Mouse (Mus musculus) lung, embryonic 14.5 days (tissue): Measurements from ENCODE around the gene D10Wsu102e. TPM values are rescaled to one million over a fixed set of nuclear protein-coding genes. Genes with fewer than 3 reads are reported as not detected.
A peak's percentile ranks its signal among the peaks of the same experiment; 100 is the strongest.

ENCODE experiments used
- ATAC-seq: fragments of 200-750 bp; cut with Nextera tagmentation; 2 replicates; pipeline ENCODE4 v1.8.0; 2017; ENCODE audit warnings: mild to moderate bottlenecking, moderate TSS enrichment, moderate library complexity; ENCODE audit not compliant: insufficient read depth
- DNase-seq: peaks from one replicate; pipeline ENCODE4 v3.0.0-alpha.2; 2015
- H3K27ac ChIP-seq: fragments of 300-500 bp; sonication (generic); 2 replicates; pipeline ENCODE4 v1.5.1; 2014; ENCODE audit warnings: low read depth, mild to moderate bottlenecking, moderate library complexity
- H3K27me3 ChIP-seq: fragments of 300-500 bp; sonication (generic); 2 replicates; pipeline ENCODE4 v1.6.1; 2014; ENCODE audit warnings: low read length, control low read depth; ENCODE audit not compliant: insufficient read depth
- H3K36me3 ChIP-seq: fragments of 300-500 bp; sonication (generic); 2 replicates; pipeline ENCODE4 v1.6.1; 2014; ENCODE audit warnings: control low read depth; ENCODE audit not compliant: insufficient read depth
- H3K4me1 ChIP-seq: fragments of 300-500 bp; sonication (generic); 2 replicates; pipeline ENCODE4 v1.6.1; 2014; ENCODE audit warnings: antibody characterized with exemption, control low read depth; ENCODE audit not compliant: insufficient read depth
- H3K4me2 ChIP-seq: fragments of 300-500 bp; sonication (generic); 2 replicates; pipeline ENCODE4 v1.6.1; 2014; ENCODE audit warnings: mild to moderate bottlenecking
- H3K4me3 ChIP-seq: fragments of 300-500 bp; sonication (generic); 2 replicates; pipeline ENCODE4 v1.5.1; 2014; ENCODE audit warnings: low read depth, low read length
- H3K9ac ChIP-seq: fragments of 300-500 bp; sonication (generic); 2 replicates; pipeline ENCODE4 v1.6.1; 2014
- H3K9me3 ChIP-seq: fragments of 300-500 bp; sonication (generic); 2 replicates; pipeline ENCODE4 v1.6.1; 2016; ENCODE audit warnings: low read depth, low read length, control low read depth
- CTCF ChIP-seq: IDR thresholded peaks from 2 replicates; pipeline ENCODE4 v1.5.1; 2016; ENCODE audit warnings: antibody characterized with exemption, low read depth
- WGBS: fragments of 180-500 bp; shearing (Covaris S2); extraction: QIAGEN DNeasy Blood & Tissue Kit; methylation state at CpG from one replicate; pipeline ENCODE4 v1.1.7; 2014; 5-methylcytosine and 5-hydroxymethylcytosine counted together
- polyA plus RNA-seq: library from polyadenylated mRNA; unstranded; fragments of >200 nt; fragmentation: Nextera tagmentation; extraction: Ambion mirVana; gene quantifications from 2 replicates; pipeline ENCODE4 v1.2.1, GENCODE M21; 2014

D10Wsu102e gene
- polyA plus RNA-seq, 1 experiment from 2014 or later, result 0.84 TPM

GRCm38 (mm10) chr10:83376911-83377682 is 17.1 kb downstream of the D10Wsu102e start:
- TF ChIP-seq CTCF, result no peak
- 87% methylated on average over 8 of the region's 8 CpGs for WGBS

DNA sequence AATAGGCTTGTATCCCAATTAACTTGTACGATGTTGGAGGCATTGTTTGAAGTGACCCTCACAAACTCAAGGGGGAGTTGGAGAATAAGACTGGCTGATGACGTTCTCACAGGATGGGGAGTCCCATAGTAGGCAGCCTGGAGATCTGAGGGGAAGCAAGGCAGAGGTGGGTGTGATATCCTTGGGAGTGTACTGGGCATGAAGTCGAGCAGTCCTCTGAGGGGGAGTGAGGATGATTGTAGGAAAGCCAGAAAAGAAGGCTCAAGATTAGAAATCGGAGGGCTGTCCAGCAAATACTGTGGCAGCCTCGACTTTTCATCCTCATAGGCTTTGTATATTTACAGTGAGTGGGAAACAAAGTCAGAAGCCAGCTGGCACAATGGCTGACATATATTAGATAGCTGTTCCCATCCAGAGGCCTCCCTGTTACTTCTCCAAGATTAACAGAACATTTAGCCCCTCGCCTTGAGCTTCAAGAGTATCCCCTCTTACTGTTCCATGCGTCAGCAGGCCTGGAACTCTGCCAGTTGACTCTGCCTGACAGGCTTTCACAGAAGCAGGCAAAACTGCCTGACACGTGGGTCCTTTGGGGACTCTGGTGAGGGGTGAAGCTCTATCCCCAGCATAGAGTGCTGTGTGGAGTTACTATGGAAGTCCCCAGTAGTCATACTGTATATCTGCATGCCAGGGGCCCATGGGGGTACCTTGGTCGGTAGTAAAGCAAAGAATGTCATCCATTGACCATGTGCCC is 18.2 kb downstream of the D10Wsu102e start:
- H3K9me3 ChIP-seq, result no peaks in the 10 kb centered on the region
- peaks cover 12% of the 10 kb centered on the region; the same call in 1 of the 2 replicates for H3K36me3 ChIP-seq
- DNase-seq (peak; percentile 85), ATAC-seq (peak; percentile 67)
- no peak overlapping the region for H3K4me3 ChIP-seq
- H3K9ac ChIP-seq, result no peak overlapping the region
- TF ChIP-seq CTCF, result no peak
- WGBS, result 69% methylated on average over 9 of the region's 9 CpGs
- no peak overlapping the region for H3K27ac ChIP-seq
- no peaks in the 10 kb centered on the region; the same call in 1 of the 2 replicates for H3K4me1 ChIP-seq
- no peaks in the 10 kb centered on the region for H3K27me3 ChIP-seq
- no peak overlapping the region for H3K4me2 ChIP-seq

More at GRCm38 (mm10) chr10:83376911-83377682, 17.1 kb downstream of the D10Wsu102e start:
- H3K27ac ChIP-seq, result no peak overlapping the region
- H3K27me3 ChIP-seq, result no peaks in the 10 kb centered on the region
- DNase-seq, result no peak
- no peak overlapping the region for H3K4me2 ChIP-seq
- peaks cover 20% of the 10 kb centered on the region; the same call in 1 of the 2 replicates for H3K36me3 ChIP-seq
- ATAC-seq, result no peak
- no peak overlapping the region for H3K4me3 ChIP-seq
- H3K9ac ChIP-seq, result no peak overlapping the region
- H3K9me3 ChIP-seq, result no peaks in the 10 kb centered on the region
- no peaks in the 10 kb centered on the region; the same call in 1 of the 2 replicates for H3K4me1 ChIP-seq

DNA sequence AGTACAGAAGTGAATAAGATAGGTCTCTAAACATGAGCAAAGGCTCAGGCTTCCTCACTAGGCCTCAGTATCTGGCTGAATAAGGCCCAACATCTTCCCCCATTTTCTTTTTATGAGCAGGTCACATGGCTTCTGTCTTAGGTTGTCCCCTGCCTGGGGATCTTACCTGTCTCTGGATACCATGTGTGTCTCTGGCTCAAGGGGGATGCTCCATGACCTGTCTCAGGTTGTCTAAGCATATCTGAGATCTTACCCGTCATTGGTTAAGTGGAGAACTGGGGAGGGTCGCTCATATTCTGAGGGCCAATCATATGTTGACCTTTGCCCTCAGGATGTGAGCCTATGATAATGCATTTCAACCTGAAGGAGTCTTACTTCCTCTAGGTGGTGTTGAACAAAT is 20.5 kb downstream of the D10Wsu102e start:
- Histone ChIP-seq H3K27ac (no peak overlapping the region), H3K27me3 (no peaks in the 10 kb centered on the region), H3K4me2 (no peak overlapping the region), H3K4me3 (no peak overlapping the region), H3K9me3 (no peaks in the 10 kb centered on the region), H3K9ac (no peak overlapping the region), H3K4me1 (no peaks in the 10 kb centered on the region; the same call in 1 of the 2 replicates), H3K36me3 (0 out of 2 replicates have a peak, but pooled peaks cover 6% of the 10 kb centered on the region)
- no peak for TF ChIP-seq CTCF
- no peak for ATAC-seq
- no peak for DNase-seq
- 94% methylated on average over 2 of the region's 2 CpGs for WGBS

DNA sequence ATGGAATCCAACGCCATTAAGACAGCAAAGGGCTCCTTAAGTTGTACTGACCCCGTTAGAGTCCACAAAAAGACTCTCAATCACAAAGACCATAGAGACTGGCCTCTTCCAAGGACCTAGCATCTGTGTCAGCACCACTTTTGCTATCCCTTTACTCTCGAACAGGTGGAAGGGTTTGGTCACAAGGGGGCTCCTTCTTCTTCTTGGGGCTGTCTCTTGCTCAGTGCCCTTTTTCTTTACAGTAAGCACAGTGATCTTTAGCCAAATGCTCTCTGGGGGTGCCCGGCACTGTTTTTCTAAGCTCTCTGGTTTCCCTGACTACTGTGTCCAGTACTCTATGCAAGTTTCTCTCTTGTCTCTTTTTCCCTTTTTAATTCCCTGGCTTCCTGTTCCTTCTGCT is 22.5 kb downstream of the D10Wsu102e start:
- H3K9ac ChIP-seq, result no peak overlapping the region
- no peaks in the 10 kb centered on the region; the same call in 1 of the 2 replicates for H3K4me1 ChIP-seq
- no peak for TF ChIP-seq CTCF
- no peak overlapping the region for H3K4me2 ChIP-seq
- H3K36me3 ChIP-seq, result 0 out of 2 replicates have a peak, but pooled peaks cover 6% of the 10 kb centered on the region
- ATAC-seq, result no peak
- H3K27ac ChIP-seq, result no peak overlapping the region
- no peaks in the 10 kb centered on the region for H3K27me3 ChIP-seq
- 75% methylated on average over 4 of the region's 4 CpGs for WGBS
- H3K4me3 ChIP-seq, result no peak overlapping the region
- DNase-seq, result no peak
- no peaks in the 10 kb centered on the region for H3K9me3 ChIP-seq

GRCm38 (mm10) chr10:83382988-83383387 is 23.0 kb downstream of the D10Wsu102e start:
- no peak for TF ChIP-seq CTCF
- ATAC-seq (no peak), DNase-seq (no peak)
- Histone ChIP-seq H3K27ac (no peak overlapping the region), H3K4me1 (no peaks in the 10 kb centered on the region; the same call in 1 of the 2 replicates), H3K4me2 (no peak overlapping the region), H3K36me3 (0 out of 2 replicates have a peak, but pooled peaks cover 6% of the 10 kb centered on the region), H3K4me3 (no peak overlapping the region), H3K9me3 (no peaks in the 10 kb centered on the region), H3K9ac (no peak overlapping the region), H3K27me3 (no peaks in the 10 kb centered on the region)
- WGBS, result 58% methylated on average over 2 of the region's 2 CpGs

GRCm38 (mm10) chr10:83383863-83384262 is 23.8 kb downstream of the D10Wsu102e start:
- 0 out of 2 replicates have a peak, but pooled peaks cover 6% of the 10 kb centered on the region for H3K36me3 ChIP-seq
- H3K27ac ChIP-seq, result no peak overlapping the region
- DNase-seq (no peak), ATAC-seq (no peak)
- H3K27me3 ChIP-seq, result no peaks in the 10 kb centered on the region
- no peak overlapping the region for H3K4me3 ChIP-seq
- WGBS, result 91% methylated on average over 13 of the region's 13 CpGs
- no peak overlapping the region for H3K9ac ChIP-seq
- no peak overlapping the region for H3K4me2 ChIP-seq
- no peaks in the 10 kb centered on the region for H3K9me3 ChIP-seq
- TF ChIP-seq CTCF, result no peak
- no peaks in the 10 kb centered on the region for H3K4me1 ChIP-seq
